Mouse (Mus musculus): ENCODE data around the gene Mesp1.
A peak's percentile ranks its signal among the peaks of the same experiment; 100 is the strongest.

Mesp1 gene

DNA sequence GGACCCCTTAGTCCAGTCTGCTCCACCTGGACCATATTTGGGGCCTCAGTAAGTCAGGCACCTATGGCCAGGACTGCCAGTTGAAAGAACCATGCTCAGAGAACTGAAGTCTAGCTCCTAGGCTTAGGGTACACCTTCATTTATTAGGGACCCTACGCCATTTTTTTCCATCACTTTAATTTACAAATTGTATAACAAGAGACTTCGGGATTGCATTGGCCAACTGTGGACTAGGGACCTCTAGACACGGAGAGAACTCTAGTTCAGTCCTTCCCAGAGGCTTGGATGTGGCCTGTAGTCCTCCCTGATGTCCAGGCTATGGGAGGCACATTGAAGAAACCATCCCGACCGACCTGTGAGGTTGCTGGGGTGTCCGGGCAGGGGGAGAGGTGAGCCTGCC is at the start of gene Mesp1:
Gene Mesp1, minus strand, starts transcription at position 101 of the 400 bp plus-strand sequence.
- DNase-seq (ENCODE audit: low spot score) = no peak

DNA sequence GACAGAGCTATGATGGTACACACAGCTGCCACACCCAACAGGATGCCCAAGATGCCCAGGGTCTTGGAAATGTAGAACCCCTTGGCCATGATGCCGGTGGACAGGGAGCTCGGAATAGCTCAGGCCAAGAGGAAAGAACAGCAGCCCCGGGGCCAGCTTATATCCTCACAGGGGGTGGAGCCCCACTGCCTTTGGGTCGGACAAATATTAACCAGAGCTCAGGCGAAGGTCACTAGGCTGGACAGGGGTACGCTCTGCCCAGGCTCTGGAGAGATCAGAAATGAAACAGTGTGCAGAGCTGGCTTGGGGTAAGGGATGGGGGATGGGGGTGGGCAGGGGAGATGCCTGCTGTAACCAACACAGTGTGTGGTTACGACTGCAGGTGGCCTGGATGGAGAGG is 48.6 kb upstream of the Mesp1 start:
- no peak for DNase-seq (ENCODE audit: low spot score)

- DNase-seq (ENCODE audit: low spot score) = no peak
Observed at GRCm38 (mm10) chr7:79837247-79837646, 43.7 kb upstream of the Mesp1 start.

GRCm38 (mm10) chr7:79835196-79835595 is 41.6 kb upstream of the Mesp1 start:
- no peak for DNase-seq (ENCODE audit: low spot score)

GRCm38 (mm10) chr7:79832980-79833379 is 39.4 kb upstream of the Mesp1 start:
- no peak for DNase-seq (ENCODE audit: low spot score)

GRCm38 (mm10) chr7:79831585-79831984 is 38.0 kb upstream of the Mesp1 start:
- no peak for DNase-seq (ENCODE audit: low spot score)

- no peak for DNase-seq (ENCODE audit: low spot score)
Observed at GRCm38 (mm10) chr7:79831145-79831544, 37.6 kb upstream of the Mesp1 start.

DNA sequence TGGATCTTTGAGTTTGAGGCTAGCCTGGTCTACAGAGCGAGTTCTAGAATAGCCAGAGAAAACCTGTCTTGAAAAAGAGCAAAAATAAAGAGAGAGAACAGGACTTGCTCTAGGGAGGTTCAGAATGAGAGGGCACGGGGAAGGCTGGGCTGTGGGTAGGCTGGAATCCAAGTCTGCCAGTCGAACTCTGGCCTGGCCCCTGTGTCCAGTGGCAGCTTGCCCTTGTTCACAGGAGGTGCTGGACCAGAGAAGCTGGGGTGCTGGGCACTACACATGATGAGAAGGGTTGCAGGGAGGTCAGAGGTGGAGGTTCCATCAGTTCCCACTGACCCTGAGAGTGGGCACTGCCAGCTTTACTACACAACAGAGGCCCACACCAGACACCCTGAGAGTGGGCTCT is 34.8 kb upstream of the Mesp1 start:
- DNase-seq (ENCODE audit: low spot score) = no peak

GRCm38 (mm10) chr7:79822092-79822695 is 28.6 kb upstream of the Mesp1 start:
- no peak for DNase-seq (ENCODE audit: low spot score)

- DNase-seq (ENCODE audit: low spot score) = no peak
Observed at GRCm38 (mm10) chr7:79819996-79820395, 26.4 kb upstream of the Mesp1 start.

DNA sequence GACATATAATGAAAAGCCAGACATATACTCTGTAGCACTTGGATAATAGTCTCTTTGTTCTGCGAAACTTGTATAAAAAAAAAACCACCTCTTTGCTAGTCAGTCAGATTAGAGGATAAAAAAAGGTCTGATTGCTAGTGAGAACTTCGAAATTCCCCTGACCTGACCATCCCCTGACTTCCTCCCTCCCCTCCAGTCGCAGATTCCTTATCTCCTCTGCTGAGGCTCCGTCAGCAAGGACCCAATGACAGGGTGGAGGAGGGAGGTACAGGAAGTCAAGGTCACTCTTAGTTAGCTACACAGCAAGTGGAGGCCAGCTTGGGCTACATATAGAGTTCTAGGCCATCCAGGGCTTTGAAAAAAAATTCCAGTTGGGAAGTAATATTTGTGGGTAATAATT is 25.9 kb upstream of the Mesp1 start:
- no peak for DNase-seq (ENCODE audit: low spot score)

DNA sequence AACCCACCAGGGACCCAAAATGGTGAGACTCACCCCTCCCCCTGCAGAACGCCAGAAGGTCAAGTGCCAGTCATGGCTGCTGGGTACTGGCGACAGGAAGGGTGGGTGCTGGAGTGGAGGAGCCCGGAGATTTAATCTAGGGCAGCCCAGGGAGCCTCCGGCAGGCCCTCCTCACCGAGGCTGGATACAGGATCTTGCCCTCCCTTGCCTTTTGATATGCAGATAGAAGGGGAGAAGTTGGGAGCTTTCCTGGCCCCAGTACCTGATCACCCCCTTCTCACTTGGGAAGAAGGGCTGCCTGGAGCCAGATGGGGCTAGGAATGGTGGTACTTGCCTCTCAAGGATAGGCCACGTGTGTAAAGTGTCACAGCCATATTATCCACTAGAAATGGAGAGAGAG is 24.7 kb upstream of the Mesp1 start:
- DNase-seq (ENCODE audit: low spot score) = no peak

DNA sequence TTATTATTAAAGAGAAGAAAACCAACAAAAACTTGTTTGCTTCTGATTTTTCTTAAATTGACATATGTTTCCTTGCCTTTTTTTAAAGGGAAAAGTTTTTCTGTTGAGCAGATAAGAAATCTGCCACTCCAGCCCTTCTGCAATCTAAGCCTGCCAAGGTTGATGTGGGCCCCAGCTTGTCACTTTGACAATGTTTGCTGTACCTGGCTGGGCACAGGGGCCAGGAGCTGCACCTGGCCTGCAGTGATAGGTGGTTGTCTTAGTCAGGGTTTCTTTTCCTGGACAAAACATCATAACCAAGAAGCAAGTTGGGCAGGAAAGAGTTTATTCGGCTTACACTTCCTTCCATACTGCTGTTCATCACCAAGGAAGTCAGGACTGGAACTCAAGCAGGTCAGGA is 19.8 kb upstream of the Mesp1 start:
- DNase-seq (ENCODE audit: low spot score) = no peak

- peak; percentile 74 for DNase-seq (ENCODE audit: low spot score)
Observed at GRCm38 (mm10) chr7:79810611-79811506, 17.3 kb upstream of the Mesp1 start, which contains the start of gene Mesp2. Gene Mesp2 (plus strand): TSS chr7:79810727.

DNA sequence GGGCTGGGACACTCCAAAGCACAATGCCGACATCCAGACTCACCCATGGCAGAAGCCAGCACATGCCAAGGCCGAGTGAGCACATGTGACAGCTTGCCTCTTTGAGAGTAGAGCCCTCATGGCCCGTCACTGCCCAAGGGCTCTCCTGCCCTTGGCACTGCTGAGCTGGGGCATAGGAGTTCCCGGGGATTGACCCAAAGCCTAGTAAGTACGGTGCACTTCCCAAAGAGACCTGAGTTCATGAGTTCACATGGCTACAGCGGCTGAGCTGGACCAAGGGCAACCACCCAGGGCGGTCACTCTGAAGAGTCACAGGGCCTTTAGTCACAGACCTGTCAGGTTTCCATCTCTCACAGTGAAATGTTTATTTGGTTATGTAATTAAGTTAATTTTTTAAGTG is 15.0 kb upstream of the Mesp1 start:
- DNase-seq (ENCODE audit: low spot score) = no peak

DNA sequence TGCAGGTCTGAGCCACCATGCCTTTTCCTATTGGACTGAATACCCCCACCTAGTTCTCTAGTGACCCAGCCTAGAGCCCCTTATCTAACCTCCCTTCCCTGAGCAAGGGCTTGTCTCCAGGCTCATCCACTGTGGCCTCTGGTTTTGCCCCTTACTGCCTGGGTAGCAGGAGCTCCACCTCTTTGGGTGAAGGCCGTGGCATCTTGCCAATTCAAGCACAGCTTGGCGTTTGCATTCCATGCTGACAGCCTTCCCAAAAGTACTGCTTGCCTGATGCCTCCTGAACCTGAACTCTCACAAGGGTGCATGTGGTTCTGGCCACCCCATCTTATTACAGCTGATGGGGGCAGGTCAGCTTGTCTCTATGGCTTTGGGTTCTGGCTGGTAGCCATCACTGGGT is 10.3 kb upstream of the Mesp1 start:
- no peak for DNase-seq (ENCODE audit: low spot score)

GRCm38 (mm10) chr7:79802037-79802436 is 8.4 kb upstream of the Mesp1 start:
- no peak for DNase-seq (ENCODE audit: low spot score)

GRCm38 (mm10) chr7:79801391-79801790 is 7.8 kb upstream of the Mesp1 start:
- no peak for DNase-seq (ENCODE audit: low spot score)

- no peak for DNase-seq (ENCODE audit: low spot score)
Observed at GRCm38 (mm10) chr7:79800336-79800735, 6.7 kb upstream of the Mesp1 start.

GRCm38 (mm10) chr7:79799506-79799905 is 5.9 kb upstream of the Mesp1 start:
- no peak for DNase-seq (ENCODE audit: low spot score)

GRCm38 (mm10) chr7:79799048-79799447 is 5.5 kb upstream of the Mesp1 start:
- DNase-seq (ENCODE audit: low spot score) = peak; percentile 85

DNA sequence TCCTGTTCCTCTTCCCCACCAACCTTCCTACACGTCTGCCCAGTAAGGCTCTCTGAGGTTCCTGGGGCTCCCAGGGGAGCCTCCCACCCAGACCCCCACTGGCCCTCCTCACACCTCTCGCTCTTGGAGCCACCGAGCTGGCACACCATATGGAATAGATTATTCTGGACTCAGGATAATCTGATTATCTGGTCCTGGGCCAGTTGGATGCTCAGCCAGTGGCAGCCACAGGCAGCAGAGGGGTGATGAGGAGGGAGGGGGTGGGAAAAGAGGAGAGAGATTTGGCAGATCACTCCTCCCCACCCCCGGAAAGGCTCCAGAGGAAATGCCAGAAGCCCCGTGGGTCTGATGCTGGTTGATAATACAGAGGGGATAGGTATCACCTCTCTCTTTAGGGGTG is 5.0 kb upstream of the Mesp1 start:
- no peak for DNase-seq (ENCODE audit: low spot score)

DNA sequence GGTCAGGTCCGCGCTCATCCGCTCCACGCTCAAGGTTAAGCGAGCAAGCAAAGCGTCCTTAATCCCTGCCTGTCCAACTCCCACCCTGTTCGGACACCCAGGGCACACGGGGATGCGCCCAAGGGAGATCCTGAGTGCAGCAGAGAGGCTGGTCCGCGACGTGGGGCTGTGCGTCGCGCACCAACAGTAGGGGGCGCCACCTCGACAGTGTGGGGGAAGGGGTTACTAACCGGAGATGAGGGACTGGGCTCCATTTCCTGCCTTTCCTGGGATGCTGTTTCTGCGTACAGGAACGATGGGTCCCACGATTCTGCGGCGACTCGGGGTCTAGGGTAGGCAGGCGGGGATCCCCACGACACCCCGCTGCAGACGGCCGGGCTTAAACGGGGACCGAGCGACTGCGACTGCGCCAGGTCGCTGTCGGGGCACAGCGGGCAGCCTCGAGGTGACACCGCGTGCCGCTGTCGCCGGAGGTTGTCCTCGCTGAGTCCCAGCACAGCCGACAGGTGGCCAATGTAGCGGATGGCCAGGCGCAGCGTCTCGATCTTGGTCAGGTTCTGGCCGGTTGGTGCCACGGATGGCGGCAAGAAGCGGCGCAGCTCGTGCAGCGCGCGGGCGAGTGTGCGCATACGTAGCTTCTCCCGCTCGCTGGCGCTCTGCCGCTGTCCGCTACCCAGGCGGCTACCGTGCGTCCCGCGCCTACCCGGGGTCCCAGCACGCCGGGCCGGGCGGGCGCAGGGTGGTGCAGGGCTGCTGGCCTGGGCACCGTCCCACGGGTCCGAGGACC is 760 bp downstream of the Mesp1 start:
- peak; percentile 46 for DNase-seq (ENCODE audit: low spot score)
